Mouse (Mus musculus): Measurements from ENCODE around the gene Smim20.

Smim20 gene

GRCm38 (mm10) chr5:53266931-53267853, at the start of gene Smim20:
TSS of gene Smim20 (plus strand) at chr5:53267083.
- DNase-seq (ENCODE audit: low read depth, low spot score), result peak; percentile 58

GRCm38 (mm10) chr5:53225434-53225833, 41.4 kb upstream of the Smim20 start:
- no peak for DNase-seq (ENCODE audit: low read depth, low spot score)

GRCm38 (mm10) chr5:53230560-53230959, 36.3 kb upstream of the Smim20 start:
- DNase-seq (ENCODE audit: low read depth, low spot score), result no peak

GRCm38 (mm10) chr5:53235551-53235950, 31.3 kb upstream of the Smim20 start:
- DNase-seq (ENCODE audit: low read depth, low spot score), result no peak

GRCm38 (mm10) chr5:53236136-53236535, 30.7 kb upstream of the Smim20 start:
- DNase-seq (ENCODE audit: low read depth, low spot score), result no peak

GRCm38 (mm10) chr5:53236749-53237148, 30.1 kb upstream of the Smim20 start:
- DNase-seq (ENCODE audit: low read depth, low spot score), result no peak

GRCm38 (mm10) chr5:53238761-53239160, 28.1 kb upstream of the Smim20 start:
- no peak for DNase-seq (ENCODE audit: low read depth, low spot score)

GRCm38 (mm10) chr5:53239189-53239588, 27.7 kb upstream of the Smim20 start:
- no peak for DNase-seq (ENCODE audit: low read depth, low spot score)

GRCm38 (mm10) chr5:53239831-53240440, 26.9 kb upstream of the Smim20 start:
- DNase-seq (ENCODE audit: low read depth, low spot score), result no peak

GRCm38 (mm10) chr5:53241109-53241508, 25.8 kb upstream of the Smim20 start:
- no peak for DNase-seq (ENCODE audit: low read depth, low spot score)

- DNase-seq (ENCODE audit: low read depth, low spot score), result no peak
Observed at GRCm38 (mm10) chr5:53241963-53242362, 24.9 kb upstream of the Smim20 start.

- no peak for DNase-seq (ENCODE audit: low read depth, low spot score)
Observed at GRCm38 (mm10) chr5:53242865-53243499, 23.9 kb upstream of the Smim20 start.

- no peak for DNase-seq (ENCODE audit: low read depth, low spot score)
Observed at GRCm38 (mm10) chr5:53243933-53244332, 22.9 kb upstream of the Smim20 start.

GRCm38 (mm10) chr5:53248499-53248898, 18.4 kb upstream of the Smim20 start:
- no peak for DNase-seq (ENCODE audit: low read depth, low spot score)

- no peak for DNase-seq (ENCODE audit: low read depth, low spot score)
Observed at GRCm38 (mm10) chr5:53249431-53250061, 17.3 kb upstream of the Smim20 start.

- DNase-seq (ENCODE audit: low read depth, low spot score), result no peak
Observed at GRCm38 (mm10) chr5:53254154-53254553, 12.7 kb upstream of the Smim20 start.

- no peak for DNase-seq (ENCODE audit: low read depth, low spot score)
Observed at GRCm38 (mm10) chr5:53254821-53255220, 12.1 kb upstream of the Smim20 start.

- no peak for DNase-seq (ENCODE audit: low read depth, low spot score)
Observed at GRCm38 (mm10) chr5:53258038-53258786, 8.7 kb upstream of the Smim20 start.

GRCm38 (mm10) chr5:53259894-53260293, 7.0 kb upstream of the Smim20 start:
- DNase-seq (ENCODE audit: low read depth, low spot score), result no peak

- DNase-seq (ENCODE audit: low read depth, low spot score), result no peak
Observed at GRCm38 (mm10) chr5:53261999-53262398, 4.9 kb upstream of the Smim20 start.

- DNase-seq (ENCODE audit: low read depth, low spot score), result no peak
Observed at GRCm38 (mm10) chr5:53264061-53264460, 2.8 kb upstream of the Smim20 start.

Measured in retina, adult 2 months (tissue).